Mouse (Mus musculus): Measurements from ENCODE around the gene Cachd1. TPM values are rescaled to one million over a fixed set of nuclear protein-coding genes. Genes with fewer than 3 reads are reported as not detected.

Gene Cachd1
- polyA plus RNA-seq, 1 experiment: not detected

DNA sequence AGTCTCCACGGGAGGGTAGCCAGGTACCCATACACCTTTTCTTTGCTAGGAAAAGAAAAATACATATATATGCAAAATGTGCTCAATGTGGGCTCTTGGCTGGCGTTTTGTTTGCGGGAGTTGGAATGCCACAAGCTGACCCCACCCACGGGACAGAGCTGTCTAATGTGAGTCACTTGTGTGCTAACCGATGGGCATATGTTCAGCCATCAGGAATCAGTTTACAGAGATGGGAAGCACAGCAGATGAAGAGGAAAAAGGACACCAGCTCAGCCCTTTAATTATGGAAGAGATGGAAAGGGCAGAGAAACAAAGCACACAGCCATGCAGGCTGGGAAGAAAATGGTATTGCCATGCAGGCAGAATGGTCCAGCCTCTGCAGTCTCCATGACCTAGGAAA is 250.1 kb downstream of the Cachd1 start:
- H3K27ac ChIP-seq (ENCODE audit: insufficient read depth, low read depth, low read length): no peak overlapping the region
- H3K4me1 ChIP-seq (ENCODE audit: control insufficient read depth, insufficient read depth, low read length): no peaks in the 10 kb centered on the region
- no peak overlapping the region for H3K4me3 ChIP-seq (ENCODE audit: insufficient read depth, low read depth, low read length)
- WGBS: 65% methylated on average over 5 of the region's 5 CpGs
- TF ChIP-seq CTCF (IDR thresholded peaks at IDR 0.05; ENCODE audit: insufficient read depth, low read depth, low read length) (no peak), POLR2A (IDR thresholded peaks at IDR 0.05; ENCODE audit: insufficient read depth, low read depth, low read length) (no peak)

DNA sequence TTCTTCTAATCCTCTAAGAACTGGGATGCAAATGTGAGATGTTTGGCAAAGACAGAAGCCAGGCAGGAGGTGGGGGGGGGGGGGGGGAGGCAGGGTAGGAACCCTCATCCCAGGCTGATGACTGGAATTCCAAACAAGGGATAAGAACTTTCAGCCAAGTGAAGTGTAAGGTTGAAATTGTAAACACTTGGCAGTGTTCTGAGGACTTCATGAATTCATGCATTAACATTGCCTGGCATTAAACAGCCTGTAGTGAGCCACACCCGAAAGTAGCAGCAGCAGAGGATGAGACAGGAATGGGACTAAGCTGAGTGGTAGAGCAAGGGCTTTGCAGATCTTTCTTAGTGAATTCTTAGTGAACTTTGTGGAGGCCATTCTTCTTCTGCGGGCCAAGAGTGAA is 250.5 kb downstream of the Cachd1 start:
- TF ChIP-seq POLR2A (IDR thresholded peaks at IDR 0.05; ENCODE audit: insufficient read depth, low read depth, low read length) (no peak), CTCF (IDR thresholded peaks at IDR 0.05; ENCODE audit: insufficient read depth, low read depth, low read length) (no peak)
- 72% methylated on average over 2 of the region's 2 CpGs for whole genome bisulfite sequencing
- H3K4me3 ChIP-seq (ENCODE audit: insufficient read depth, low read depth, low read length): no peak overlapping the region
- H3K27ac ChIP-seq (ENCODE audit: insufficient read depth, low read depth, low read length): no peak overlapping the region
- no peaks in the 10 kb centered on the region for H3K4me1 ChIP-seq (ENCODE audit: control insufficient read depth, insufficient read depth, low read length)

DNA sequence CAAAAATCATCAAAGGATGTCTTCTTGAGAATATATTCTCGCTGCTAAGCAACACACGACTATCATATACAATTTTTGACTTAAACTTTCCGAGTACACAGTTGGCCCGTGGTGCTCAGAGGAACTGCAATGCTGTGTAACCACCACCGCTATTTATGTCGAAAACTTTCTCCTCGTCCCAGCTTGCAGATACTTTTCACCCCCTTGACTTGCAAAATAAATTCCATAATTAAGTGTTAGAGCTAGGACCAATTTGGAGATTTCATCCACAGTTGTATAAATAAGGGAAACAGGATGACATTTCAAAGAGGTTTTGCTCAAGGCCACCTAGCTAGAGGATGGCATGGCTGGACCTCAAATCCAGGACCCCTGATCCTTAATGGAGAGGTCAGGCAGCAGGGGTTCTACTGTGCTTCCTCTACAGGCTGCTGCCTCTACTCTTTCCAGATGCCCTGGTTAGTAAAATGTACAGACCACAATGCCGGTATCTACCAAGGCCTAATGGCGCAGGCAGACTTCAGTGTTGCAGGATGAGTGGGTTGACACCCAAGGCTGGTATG is 251.5 kb downstream of the Cachd1 start:
- TF ChIP-seq CTCF (IDR thresholded peaks at IDR 0.05; ENCODE audit: insufficient read depth, low read depth, low read length) (no peak), POLR2A (IDR thresholded peaks at IDR 0.05; ENCODE audit: insufficient read depth, low read depth, low read length) (no peak)
- WGBS: 91% methylated on average over 9 of the region's 9 CpGs

DNA sequence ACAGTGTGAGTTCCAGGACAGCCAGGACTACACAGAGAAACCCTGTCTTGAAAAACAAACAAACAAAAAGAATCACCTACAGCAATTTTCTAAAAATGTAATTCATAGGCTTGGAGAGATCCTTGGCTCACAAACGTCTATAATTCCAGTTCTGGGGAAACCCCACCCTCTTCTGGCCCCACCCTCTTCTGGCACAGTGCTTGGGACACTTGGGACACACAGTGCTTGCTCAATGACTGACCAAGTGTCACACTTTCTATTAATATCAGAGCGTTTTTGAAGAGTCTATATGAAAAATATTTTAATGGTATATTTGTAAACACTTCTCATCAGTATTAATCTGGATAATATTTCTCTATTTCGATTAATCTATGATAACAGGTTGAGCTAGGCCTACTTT is 256.6 kb downstream of the Cachd1 start:
- H3K27ac ChIP-seq (ENCODE audit: insufficient read depth, low read depth, low read length): no peak overlapping the region
- 77% methylated on average over 3 of the region's 3 CpGs for WGBS
- 0 out of 2 replicates have a peak, but pooled peaks cover 2% of the 10 kb centered on the region for H3K4me1 ChIP-seq (ENCODE audit: control insufficient read depth, insufficient read depth, low read length)
- no peak overlapping the region for H3K4me3 ChIP-seq (ENCODE audit: insufficient read depth, low read depth, low read length)
- TF ChIP-seq CTCF (IDR thresholded peaks at IDR 0.05; ENCODE audit: insufficient read depth, low read depth, low read length): no peak
- no peak for TF ChIP-seq POLR2A (IDR thresholded peaks at IDR 0.05; ENCODE audit: insufficient read depth, low read depth, low read length)

More for the DNA sequence above, 251.5 kb downstream of the Cachd1 start:
- Histone ChIP-seq H3K4me1 (ENCODE audit: control insufficient read depth, insufficient read depth, low read length) (no peaks in the 10 kb centered on the region), H3K4me3 (ENCODE audit: insufficient read depth, low read depth, low read length) (no peak overlapping the region), H3K27ac (ENCODE audit: insufficient read depth, low read depth, low read length) (no peak overlapping the region)

DNA sequence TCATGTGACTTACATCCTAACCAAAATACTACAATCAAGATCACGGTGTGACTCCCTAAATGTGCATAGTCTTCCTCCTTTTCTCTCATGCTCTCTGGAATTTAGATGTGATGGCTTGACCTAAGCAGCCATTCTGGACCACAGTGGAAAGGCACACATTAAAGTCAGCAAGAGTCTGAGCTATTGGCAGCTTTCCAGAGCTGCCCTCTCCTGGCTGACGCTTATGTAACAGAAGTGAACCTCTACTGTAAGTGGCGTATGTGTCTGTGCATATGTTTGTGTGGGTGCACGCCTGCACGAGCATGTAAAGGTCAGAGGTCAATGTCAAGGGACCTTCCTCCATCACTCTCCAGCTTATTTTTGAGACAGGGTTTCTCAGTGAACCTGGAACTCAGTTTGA is 258.7 kb downstream of the Cachd1 start:
- no peak for TF ChIP-seq CTCF (IDR thresholded peaks at IDR 0.05; ENCODE audit: insufficient read depth, low read depth, low read length)
- TF ChIP-seq POLR2A (IDR thresholded peaks at IDR 0.05; ENCODE audit: insufficient read depth, low read depth, low read length): no peak
- WGBS: 84% methylated on average over 5 of the region's 5 CpGs
- H3K4me1 ChIP-seq (ENCODE audit: control insufficient read depth, insufficient read depth, low read length): 0 out of 2 replicates have a peak, but pooled peaks cover 2% of the 10 kb centered on the region
- no peak overlapping the region for H3K4me3 ChIP-seq (ENCODE audit: insufficient read depth, low read depth, low read length)
- H3K27ac ChIP-seq (ENCODE audit: insufficient read depth, low read depth, low read length): no peak overlapping the region

DNA sequence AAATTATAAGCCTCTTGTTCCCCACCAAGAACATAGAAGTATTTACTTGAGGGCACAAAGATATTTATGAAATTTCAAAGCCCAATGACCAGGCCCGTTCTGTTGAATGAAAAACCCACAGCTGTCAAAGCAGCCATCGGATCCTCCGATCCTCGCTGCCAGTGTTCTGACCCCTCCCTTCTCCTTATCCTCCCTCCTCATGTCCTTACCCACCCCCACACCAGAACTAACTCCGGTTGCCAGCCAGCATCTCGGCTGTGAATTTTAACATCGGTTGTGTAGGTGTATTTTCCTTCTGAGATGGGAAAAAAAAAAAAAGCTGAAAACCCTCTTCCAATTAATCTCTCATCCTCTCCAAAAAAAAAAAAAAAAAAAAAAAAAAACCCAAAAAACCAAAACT is 260.7 kb downstream of the Cachd1 start:
- Histone ChIP-seq H3K27ac (ENCODE audit: insufficient read depth, low read depth, low read length) (no peak overlapping the region), H3K4me1 (ENCODE audit: control insufficient read depth, insufficient read depth, low read length) (0 out of 2 replicates have a peak, but pooled peaks cover 2% of the 10 kb centered on the region), H3K4me3 (ENCODE audit: insufficient read depth, low read depth, low read length) (no peak overlapping the region)
- TF ChIP-seq CTCF (IDR thresholded peaks at IDR 0.05; ENCODE audit: insufficient read depth, low read depth, low read length) (no peak), POLR2A (IDR thresholded peaks at IDR 0.05; ENCODE audit: insufficient read depth, low read depth, low read length) (no peak)
- WGBS: 67% methylated on average over 7 of the region's 7 CpGs

DNA sequence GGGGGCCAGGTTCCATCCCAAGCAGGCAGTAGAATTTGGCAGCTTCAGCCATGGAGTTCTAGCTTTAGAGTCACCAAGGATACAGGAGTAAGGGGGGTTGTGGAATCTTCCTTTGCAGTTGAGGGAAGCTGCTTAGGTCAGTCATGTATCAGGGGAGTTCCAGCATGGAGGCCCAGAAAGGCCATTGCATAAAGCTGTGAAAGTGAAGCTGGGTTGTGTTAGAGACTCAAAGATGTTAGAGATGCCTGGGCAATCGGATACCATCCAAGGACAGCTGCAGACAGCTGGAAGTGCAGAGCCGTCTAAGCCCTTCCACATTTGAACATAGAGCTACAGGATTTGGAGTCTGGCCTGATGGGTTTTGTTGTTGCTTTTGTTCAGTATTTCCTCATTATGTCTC is 267.2 kb downstream of the Cachd1 start:
- H3K4me3 ChIP-seq (ENCODE audit: insufficient read depth, low read depth, low read length): no peak overlapping the region
- WGBS: 85% methylated on average over 2 of the region's 2 CpGs
- no peak for TF ChIP-seq CTCF (IDR thresholded peaks at IDR 0.05; ENCODE audit: insufficient read depth, low read depth, low read length)
- no peak for TF ChIP-seq POLR2A (IDR thresholded peaks at IDR 0.05; ENCODE audit: insufficient read depth, low read depth, low read length)
- no peaks in the 10 kb centered on the region for H3K4me1 ChIP-seq (ENCODE audit: control insufficient read depth, insufficient read depth, low read length)
- H3K27ac ChIP-seq (ENCODE audit: insufficient read depth, low read depth, low read length): no peak overlapping the region

DNA sequence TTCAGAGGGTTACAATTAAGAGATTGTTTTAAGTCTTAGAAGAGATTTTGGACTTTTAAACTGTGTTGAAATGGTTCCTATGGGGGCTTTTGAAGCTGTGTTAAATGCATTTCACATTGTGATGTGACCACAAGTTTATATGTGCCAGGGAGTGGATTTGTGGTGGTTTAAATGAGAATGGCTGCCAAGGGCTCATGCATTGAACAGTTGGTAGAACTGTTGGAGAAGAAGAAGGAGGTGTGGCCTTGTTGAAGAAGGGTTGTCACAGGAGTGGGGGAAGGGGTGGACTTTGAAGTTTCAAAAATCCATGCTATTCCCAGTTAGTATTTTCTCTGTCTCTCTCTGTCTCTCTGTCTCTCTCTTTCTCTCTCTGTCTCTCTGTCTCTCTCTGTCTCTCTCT is 267.7 kb downstream of the Cachd1 start:
- no peak overlapping the region for H3K27ac ChIP-seq (ENCODE audit: insufficient read depth, low read depth, low read length)
- no peak for TF ChIP-seq CTCF (IDR thresholded peaks at IDR 0.05; ENCODE audit: insufficient read depth, low read depth, low read length)
- TF ChIP-seq POLR2A (IDR thresholded peaks at IDR 0.05; ENCODE audit: insufficient read depth, low read depth, low read length): no peak
- no peaks in the 10 kb centered on the region for H3K4me1 ChIP-seq (ENCODE audit: control insufficient read depth, insufficient read depth, low read length)
- no peak overlapping the region for H3K4me3 ChIP-seq (ENCODE audit: insufficient read depth, low read depth, low read length)

DNA sequence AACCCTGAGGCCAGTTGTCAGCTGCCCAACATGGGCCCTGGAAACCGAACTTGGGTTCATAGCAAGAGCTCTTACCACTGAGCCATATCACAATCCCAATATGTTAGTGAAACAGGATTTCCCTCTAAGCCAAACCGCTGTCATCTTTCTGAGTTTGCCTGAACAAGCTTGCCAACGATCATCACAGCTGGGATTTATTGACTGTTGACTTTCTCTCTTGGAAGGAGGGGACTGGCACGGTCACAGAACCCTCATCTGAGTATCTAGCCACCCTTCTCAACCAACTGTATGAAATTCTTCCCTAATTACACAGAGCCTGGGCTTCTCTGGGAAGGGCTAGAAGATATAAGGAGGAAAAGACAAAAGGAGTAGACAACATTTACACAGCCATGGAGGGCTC is 270.1 kb downstream of the Cachd1 start:
- TF ChIP-seq POLR2A (IDR thresholded peaks at IDR 0.05; ENCODE audit: insufficient read depth, low read depth, low read length) (no peak), CTCF (IDR thresholded peaks at IDR 0.05; ENCODE audit: insufficient read depth, low read depth, low read length) (no peak)
- WGBS: 82% methylated on average over 4 of the region's 4 CpGs
- Histone ChIP-seq H3K4me1 (ENCODE audit: control insufficient read depth, insufficient read depth, low read length) (no peaks in the 10 kb centered on the region), H3K27ac (ENCODE audit: insufficient read depth, low read depth, low read length) (no peak overlapping the region), H3K4me3 (ENCODE audit: insufficient read depth, low read depth, low read length) (no peak overlapping the region)

DNA sequence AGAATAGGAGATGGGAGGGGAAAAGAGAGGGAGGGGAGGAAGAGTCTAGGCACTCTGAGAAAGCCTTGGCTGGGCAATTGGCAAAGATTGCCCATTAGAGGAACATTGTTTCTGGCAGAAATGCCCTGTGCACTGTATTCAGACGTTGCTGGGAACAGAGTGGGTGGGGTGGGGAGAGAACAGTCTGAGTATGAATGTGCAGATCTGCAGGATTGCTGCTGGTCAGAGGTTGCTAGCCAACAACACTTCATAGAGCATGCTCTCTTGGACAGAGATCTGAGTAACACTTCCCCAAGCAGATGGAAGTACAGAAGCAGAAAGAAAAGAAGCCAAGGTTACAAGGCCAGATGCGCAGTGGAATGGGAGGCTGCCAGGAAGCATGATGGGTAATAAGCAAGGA is 285.7 kb downstream of the Cachd1 start:
- Histone ChIP-seq H3K4me3 (ENCODE audit: insufficient read depth, low read depth, low read length) (no peak overlapping the region), H3K27ac (ENCODE audit: insufficient read depth, low read depth, low read length) (no peak overlapping the region), H3K4me1 (ENCODE audit: control insufficient read depth, insufficient read depth, low read length) (peaks cover 3% of the 10 kb centered on the region)
- 37% methylated on average over 2 of the region's 2 CpGs for WGBS
- TF ChIP-seq CTCF (IDR thresholded peaks at IDR 0.05; ENCODE audit: insufficient read depth, low read depth, low read length) (no peak), POLR2A (IDR thresholded peaks at IDR 0.05; ENCODE audit: insufficient read depth, low read depth, low read length) (no peak)
